In the genomic region with DNA sequence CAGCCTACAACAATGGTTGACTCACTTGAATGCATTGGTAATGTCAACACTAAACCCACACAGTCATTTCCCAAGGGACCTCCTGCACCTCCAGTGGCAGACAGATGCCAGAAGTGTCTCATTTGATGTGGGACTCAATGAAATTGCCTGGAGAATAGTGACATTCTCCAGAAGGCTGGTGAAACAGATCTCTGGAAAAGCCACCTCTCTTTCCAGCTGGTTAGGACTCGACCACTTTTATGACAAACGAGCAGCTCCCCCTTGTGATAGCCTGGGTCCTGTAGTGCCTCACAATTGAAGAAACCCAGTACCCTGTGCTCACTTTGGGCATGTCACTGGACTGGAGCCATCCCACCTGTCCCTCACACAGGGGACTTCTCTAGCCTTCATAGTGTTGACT, we compare ENCODE assay signal across 13 mouse cellular contexts.
DNase-seq lines count a peak whose midpoint lies in the region; ATAC-seq and TF ChIP-seq lines count a peak whose summit lies in the region.
"Had no signal": no experiment of that assay in that cellular context is flagged by ENCODE, and none has a peak within 500 bp of the region (broad histone marks: within the 10 kb centered on the region; RNA-seq: fewer than 3 reads in every experiment).

No protein-coding gene starts in this region.

- peak; percentile 60 for DNase-seq in hindbrain, postnatal 0 days (ENCODE audit: low spot score)
- no peak for DNase-seq in hindbrain, embryonic 10.5 days (ENCODE audit: low spot score)
- peak; percentile 48 for DNase-seq in midbrain, postnatal 0 days (ENCODE audit: low spot score)
- DNase-seq in midbrain, embryonic 10.5 days (ENCODE audit: low spot score): no peak
- DNase-seq in embryonic facial prominence, embryonic 14.5 days (ENCODE audit: low spot score): peak; percentile 60
- no peak for DNase-seq in urinary bladder, postnatal 10 days (ENCODE audit: low spot score)
- no peak for DNase-seq in urinary bladder, postnatal 25 days (ENCODE audit: low spot score)
- DNase-seq: cerebellum, adult 9-11 months had no signal

- no peak overlapping the region for H3K4me3 ChIP-seq in hindbrain, postnatal 0 days (ENCODE audit: low read length)
- H3K4me3 ChIP-seq in hindbrain, embryonic 10.5 days: no peak overlapping the region
- H3K4me3 ChIP-seq in midbrain, postnatal 0 days (ENCODE audit: low read depth, low read length): no peak overlapping the region
- H3K4me3 ChIP-seq in midbrain, embryonic 10.5 days: no peak overlapping the region
- H3K4me3 ChIP-seq in embryonic facial prominence, embryonic 14.5 days (ENCODE audit: low read depth, low read length): no peak overlapping the region
- H3K4me3 ChIP-seq in neural tube, embryonic 15.5 days (replicated peaks): no peak overlapping the region
- H3K4me3 ChIP-seq: heart, embryonic 15.5 days; lung, embryonic 15.5 days had no signal

- no peak overlapping the region for H3K27ac ChIP-seq in hindbrain, postnatal 0 days
- H3K27ac ChIP-seq in hindbrain, embryonic 10.5 days: no peak overlapping the region
- no peak overlapping the region for H3K27ac ChIP-seq in midbrain, postnatal 0 days (ENCODE audit: low read depth, low read length)
- no peak overlapping the region for H3K27ac ChIP-seq in midbrain, embryonic 10.5 days (replicated peaks)
- H3K27ac ChIP-seq in embryonic facial prominence, embryonic 14.5 days (replicated peaks; ENCODE audit: low read depth, low read length): no peak overlapping the region
- H3K27ac ChIP-seq in neural tube, embryonic 15.5 days (replicated peaks): no peak overlapping the region
- H3K27ac ChIP-seq: heart, embryonic 15.5 days; lung, embryonic 15.5 days had no signal

- H3K4me1 ChIP-seq in hindbrain, postnatal 0 days (ENCODE audit: insufficient read depth, low read length): peaks cover 5% of the 10 kb centered on the region; the same call in 1 of the 2 replicates
- peaks cover 56% of the 10 kb centered on the region for H3K4me1 ChIP-seq in hindbrain, embryonic 10.5 days (replicated peaks)
- peaks cover 7% of the 10 kb centered on the region; the same call in 1 of the 2 replicates for H3K4me1 ChIP-seq in midbrain, postnatal 0 days (ENCODE audit: insufficient read depth, low read length)
- peaks cover 33% of the 10 kb centered on the region for H3K4me1 ChIP-seq in midbrain, embryonic 10.5 days
- peaks cover 3% of the 10 kb centered on the region; the same call in 1 of the 2 replicates for H3K4me1 ChIP-seq in embryonic facial prominence, embryonic 14.5 days (ENCODE audit: control insufficient read depth, insufficient read depth, low read length)
- peaks cover 27% of the 10 kb centered on the region for H3K4me1 ChIP-seq in neural tube, embryonic 15.5 days

- H3K36me3 ChIP-seq in hindbrain, postnatal 0 days (ENCODE audit: insufficient read depth, low read length): no peaks in the 10 kb centered on the region
- H3K36me3 ChIP-seq in hindbrain, embryonic 10.5 days: no peaks in the 10 kb centered on the region
- no peaks in the 10 kb centered on the region for H3K36me3 ChIP-seq in midbrain, postnatal 0 days (ENCODE audit: insufficient read depth, low read length)
- H3K36me3 ChIP-seq in midbrain, embryonic 10.5 days: no peaks in the 10 kb centered on the region
- no peaks in the 10 kb centered on the region for H3K36me3 ChIP-seq in embryonic facial prominence, embryonic 14.5 days (ENCODE audit: control insufficient read depth, insufficient read depth, low read length)
- H3K36me3 ChIP-seq in neural tube, embryonic 15.5 days: no peaks in the 10 kb centered on the region
- H3K36me3 ChIP-seq: heart, embryonic 15.5 days; lung, embryonic 15.5 days had no signal

- no peak; the same call in 1 of the 2 replicates for ATAC-seq in hindbrain, postnatal 0 days
- no peak for ATAC-seq in midbrain, postnatal 0 days (ENCODE audit: low FRiP score)
- ATAC-seq in embryonic facial prominence, embryonic 14.5 days (ENCODE audit: low read depth): 0 out of 2 replicates have a peak, but pooled peaks have one; percentile 32
- no peak for ATAC-seq in neural tube, embryonic 15.5 days (ENCODE audit: low FRiP score)
- ATAC-seq: inflammation-experienced regulatory T-cells, adult 6 months; midbrain, embryonic 16.5 days had no signal

- no peaks in the 10 kb centered on the region for H3K9me3 ChIP-seq in hindbrain, postnatal 0 days (ENCODE audit: low read length)
- no peaks in the 10 kb centered on the region for H3K9me3 ChIP-seq in hindbrain, embryonic 10.5 days
- H3K9me3 ChIP-seq in midbrain, postnatal 0 days (ENCODE audit: low read length): no peaks in the 10 kb centered on the region
- no peaks in the 10 kb centered on the region for H3K9me3 ChIP-seq in midbrain, embryonic 10.5 days (replicated peaks)
- H3K9me3 ChIP-seq in embryonic facial prominence, embryonic 14.5 days (ENCODE audit: control insufficient read depth, low read length): no peaks in the 10 kb centered on the region
- no peaks in the 10 kb centered on the region for H3K9me3 ChIP-seq in neural tube, embryonic 15.5 days (replicated peaks)
- H3K9me3 ChIP-seq: heart, embryonic 15.5 days; lung, embryonic 15.5 days had no signal

- peak; percentile 61 for TF ChIP-seq CTCF in hindbrain, postnatal 0 days (IDR thresholded peaks at IDR 0.05; ENCODE audit: low read depth)
- peak; percentile 66 for TF ChIP-seq CTCF in midbrain, postnatal 0 days (IDR thresholded peaks at IDR 0.05)

- H3K4me2 ChIP-seq in hindbrain, postnatal 0 days (ENCODE audit: low read depth, low read length): no peak overlapping the region
- no peak overlapping the region for H3K4me2 ChIP-seq in midbrain, postnatal 0 days (ENCODE audit: low read depth, low read length, poor library complexity, severe bottlenecking)
- no peak overlapping the region for H3K4me2 ChIP-seq in embryonic facial prominence, embryonic 14.5 days (ENCODE audit: low read depth, low read length)
- H3K4me2 ChIP-seq in neural tube, embryonic 15.5 days: no peak overlapping the region
- H3K4me2 ChIP-seq: heart, embryonic 15.5 days; lung, embryonic 15.5 days had no signal

- H3K9ac ChIP-seq in hindbrain, postnatal 0 days (replicated peaks; ENCODE audit: low read length): no peak overlapping the region
- H3K9ac ChIP-seq in midbrain, postnatal 0 days (replicated peaks; ENCODE audit: low read length, poor library complexity, severe bottlenecking): no peak overlapping the region
- H3K9ac ChIP-seq in embryonic facial prominence, embryonic 14.5 days (ENCODE audit: low read depth, low read length): no peak overlapping the region
- H3K9ac ChIP-seq in neural tube, embryonic 15.5 days (replicated peaks): no peak overlapping the region
- H3K9ac ChIP-seq: heart, embryonic 15.5 days; lung, embryonic 15.5 days had no signal

- WGBS in hindbrain, postnatal 0 days: 30% methylated on average over 2 of the region's 2 CpGs
- WGBS in hindbrain, embryonic 10.5 days: 46% methylated on average over 2 of the region's 2 CpGs
- WGBS in midbrain, postnatal 0 days: 42% methylated on average over 2 of the region's 2 CpGs
- WGBS in midbrain, embryonic 10.5 days: 39% methylated on average over 2 of the region's 2 CpGs
- 33% methylated on average over 2 of the region's 2 CpGs for WGBS in embryonic facial prominence, embryonic 14.5 days
- 21% methylated on average over 2 of the region's 2 CpGs for WGBS in neural tube, embryonic 15.5 days

- H3K27me3 ChIP-seq in hindbrain, postnatal 0 days (ENCODE audit: insufficient read depth, low read length): no peaks in the 10 kb centered on the region
- H3K27me3 ChIP-seq in hindbrain, embryonic 10.5 days (ENCODE audit: insufficient read depth, poor library complexity, severe bottlenecking): no peaks in the 10 kb centered on the region; the same call in 1 of the 2 replicates
- H3K27me3 ChIP-seq in midbrain, postnatal 0 days (ENCODE audit: insufficient read depth, low read length): no peaks in the 10 kb centered on the region
- H3K27me3 ChIP-seq in midbrain, embryonic 10.5 days (ENCODE audit: low read depth, poor library complexity, severe bottlenecking): no peaks in the 10 kb centered on the region
- H3K27me3 ChIP-seq in embryonic facial prominence, embryonic 14.5 days (replicated peaks; ENCODE audit: control insufficient read depth, insufficient read depth, low read length): no peaks in the 10 kb centered on the region
- no peaks in the 10 kb centered on the region for H3K27me3 ChIP-seq in neural tube, embryonic 15.5 days (replicated peaks)
- H3K27me3 ChIP-seq: lung, embryonic 15.5 days had no signal

Comparison
In these comparisons a context has a peak if more than half of its experiments do, and no peak if none do; other contexts are left out.
1. DNase-seq: peak in hindbrain, postnatal 0 days (single experiment), midbrain, postnatal 0 days (single experiment) and embryonic facial prominence, embryonic 14.5 days (single experiment); none in hindbrain, embryonic 10.5 days (single experiment), midbrain, embryonic 10.5 days (single experiment), urinary bladder, postnatal 10 days (single experiment) and urinary bladder, postnatal 25 days (single experiment).